Mouse (Mus musculus) WW6 (cell line): ENCODE results near the gene Hpse2.

ENCODE experiments used
- DNase-seq: peaks from one replicate; pipeline ENCODE4 v3.0.0-alpha.2; 2013; ENCODE audit warnings: low read depth, low spot score

Gene Hpse2

DNA sequence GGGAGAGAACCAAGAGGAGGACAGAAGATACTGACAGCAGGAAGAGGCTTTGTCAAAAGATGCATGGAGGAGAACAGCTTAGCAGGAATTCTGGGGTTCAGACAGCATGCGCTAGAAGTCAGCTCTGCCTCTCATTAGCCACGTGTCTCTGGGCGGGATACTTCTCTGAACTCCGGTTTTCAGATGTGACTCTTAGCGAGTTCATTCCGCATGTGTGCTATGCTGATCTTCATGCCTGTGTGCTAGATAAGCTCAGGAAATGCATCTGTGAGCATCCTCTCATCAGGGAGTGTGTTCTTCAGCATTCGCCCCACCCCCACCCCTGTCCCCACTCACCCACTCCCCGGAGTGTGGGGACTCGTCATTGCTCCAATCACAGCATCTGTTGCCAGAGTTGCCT, 650.4 kb downstream of the Hpse2 start:
- no peak for DNase-seq
